Mouse (Mus musculus): ENCODE results near the gene Zfp148. TPM values are rescaled to one million over a fixed set of nuclear protein-coding genes. Genes with fewer than 3 reads are reported as not detected.

Zfp148 gene
- total RNA-seq, 4 experiments from 2014 or later = 37.2 to 41.2 (median 38.7) TPM

DNA sequence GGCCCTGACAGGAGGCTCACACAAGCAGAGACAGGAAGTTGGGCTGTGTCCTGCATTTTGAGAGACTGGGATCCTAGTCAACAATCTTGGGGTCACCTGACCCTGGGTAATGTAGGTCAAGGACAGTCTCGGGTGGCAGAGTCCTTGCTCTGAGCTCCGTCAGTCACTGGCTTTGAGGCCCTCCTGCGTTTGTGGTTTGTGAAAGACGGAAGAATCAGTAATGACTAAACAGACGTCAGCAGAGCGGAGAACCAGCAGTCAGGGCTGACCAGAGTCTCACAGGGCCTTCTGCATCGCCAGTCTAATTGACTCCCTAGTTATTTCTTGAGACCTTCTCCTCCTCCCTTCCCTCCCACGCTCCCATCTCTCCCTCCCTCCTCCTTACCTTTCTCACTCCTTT lies 150.5 kb downstream of the Zfp148 start:
- no peak for DNase-seq (ENCODE audit: low spot score)

- no peak for DNase-seq (ENCODE audit: low spot score)
Measured at GRCm38 (mm10) chr16:33536456-33536855, 155.8 kb downstream of the Zfp148 start.

DNA sequence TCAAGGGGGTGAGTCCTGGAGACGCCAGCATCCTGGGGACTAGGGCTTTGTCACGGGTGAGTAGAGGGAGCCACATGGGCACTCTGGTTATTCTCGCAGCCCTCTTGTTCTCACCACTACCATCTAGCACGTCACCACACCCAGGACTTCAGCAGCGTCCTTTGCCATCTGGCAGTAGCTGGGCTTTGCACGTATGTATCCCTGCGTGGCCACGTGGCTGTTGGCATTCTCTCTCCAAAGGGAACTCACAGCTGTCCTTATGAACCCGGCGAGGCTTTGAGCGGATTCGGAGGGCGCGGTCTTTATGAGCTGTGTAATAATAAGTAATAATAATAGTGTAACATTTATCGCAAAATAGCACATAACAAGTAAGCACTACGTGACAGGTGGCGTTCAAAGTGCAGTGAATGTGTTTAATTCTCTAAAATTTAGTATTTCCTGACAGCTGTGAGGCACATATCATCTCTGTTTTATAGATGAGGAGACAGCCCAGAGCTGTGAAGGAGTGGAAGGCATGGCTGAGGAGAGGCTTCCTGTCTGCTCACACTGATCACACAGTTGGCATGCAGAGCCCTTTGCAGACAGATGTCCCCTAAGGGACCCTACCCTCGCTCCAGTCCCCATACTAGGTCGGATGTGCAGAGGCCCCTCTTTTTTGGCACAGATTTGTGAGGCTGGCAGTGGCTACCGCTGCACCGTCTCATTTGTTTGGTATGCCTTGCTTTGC lies 157.0 kb downstream of the Zfp148 start:
- no peak for DNase-seq (ENCODE audit: low spot score)

GRCm38 (mm10) chr16:33544346-33544745 lies 163.7 kb downstream of the Zfp148 start:
- DNase-seq (ENCODE audit: low spot score) = no peak

- DNase-seq (ENCODE audit: low spot score) = no peak
Measured at GRCm38 (mm10) chr16:33545530-33545929, 164.9 kb downstream of the Zfp148 start.

DNA sequence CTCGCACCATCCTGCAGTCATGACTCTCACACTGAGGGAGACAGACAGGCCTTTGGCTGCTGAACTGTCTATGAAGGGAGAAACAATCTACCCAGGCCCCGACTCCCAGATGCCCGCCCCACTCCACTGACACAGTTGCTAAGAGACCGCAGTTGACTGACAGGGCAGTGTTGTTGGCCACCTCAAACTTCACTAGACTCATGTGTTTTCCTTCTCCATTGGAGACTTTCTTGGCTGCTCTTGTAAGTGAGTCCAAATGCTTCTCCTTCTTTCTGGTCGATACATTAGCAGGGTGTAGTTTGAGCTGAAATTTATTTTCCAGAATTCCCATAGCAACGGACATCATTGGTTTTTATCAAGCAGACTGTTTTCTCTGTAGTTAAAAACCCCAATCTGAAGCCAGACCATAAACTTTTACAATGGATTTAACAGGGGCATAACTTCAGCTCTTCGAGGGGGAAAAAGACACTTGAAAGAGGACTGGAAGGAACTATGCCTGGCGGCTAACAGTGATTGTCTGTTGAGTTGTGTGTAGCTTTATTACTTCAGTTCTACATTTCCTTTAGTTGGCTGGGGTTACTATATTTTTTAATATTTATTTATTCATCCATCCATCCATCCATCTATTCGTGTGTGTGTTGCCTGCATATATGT lies 173.2 kb downstream of the Zfp148 start:
- DNase-seq (ENCODE audit: low spot score) = no peak

Other genes starting within 250 kb of the Zfp148 start
- 10 to 100 TPM; 16.1 to 21.6 (median 17.0) TPM for gene Osbpl11, start 195.8 kb upstream of the Zfp148 start, total RNA-seq (2022)
- gene Snx4, start 129.4 kb upstream of the Zfp148 start, total RNA-seq (2022) = 10 to 100 TPM; 20.3 to 25.2 (median 22.8) TPM
- gene Slc12a8, start 136.5 kb downstream of the Zfp148 start, total RNA-seq (2022) = under 1 TPM; 0.34 to 0.72 (median 0.47) TPM